Mouse (Mus musculus) limb, embryonic 15.5 days (tissue): ENCODE measurements around the gene Pxmp2. TPM values are rescaled to one million over a fixed set of nuclear protein-coding genes. Genes with fewer than 3 reads are reported as not detected.

Experiments
- ATAC-seq: fragments of 200-750 bp; cut with Nextera tagmentation; 2 replicates; pipeline ENCODE4 v1.8.0; 2017; ENCODE audit warnings: low read depth, moderate TSS enrichment; ENCODE audit not compliant: insufficient number of reproducible peaks, low FRiP score, low TSS enrichment
- H3K27ac ChIP-seq: fragments of 300-500 bp; sonication (generic); 2 replicates; pipeline ENCODE4 v1.5.1; 2015; ENCODE audit warnings: moderate library complexity, mild to moderate bottlenecking, inconsistent platforms
- H3K27me3 ChIP-seq: fragments of 300-500 bp; sonication (generic); 2 replicates; pipeline ENCODE4 v1.6.1; 2015; ENCODE audit warnings: inconsistent platforms
- H3K36me3 ChIP-seq: fragments of 300-500 bp; sonication (generic); 2 replicates; pipeline ENCODE4 v1.6.1; 2015; ENCODE audit warnings: inconsistent platforms
- H3K4me1 ChIP-seq: fragments of 300-500 bp; sonication (generic); 2 replicates; pipeline ENCODE4 v1.6.1; 2015; ENCODE audit warnings: inconsistent platforms
- H3K4me2 ChIP-seq: fragments of 300-500 bp; sonication (generic); 2 replicates; pipeline ENCODE4 v1.6.1; 2015; ENCODE audit warnings: mild to moderate bottlenecking, inconsistent platforms
- H3K4me3 ChIP-seq: fragments of 300-500 bp; sonication (generic); 2 replicates; pipeline ENCODE4 v1.5.1; 2015; ENCODE audit warnings: mild to moderate bottlenecking, inconsistent platforms
- H3K9ac ChIP-seq: fragments of 300-500 bp; sonication (generic); 2 replicates; pipeline ENCODE4 v1.6.1; 2015; ENCODE audit warnings: inconsistent platforms
- H3K9me3 ChIP-seq: fragments of 300-500 bp; sonication (generic); 2 replicates; pipeline ENCODE4 v1.6.1; 2016; ENCODE audit warnings: inconsistent platforms
- WGBS: fragments of 180-500 bp; shearing (Covaris S2); methylation state at CpG from one replicate; pipeline ENCODE4 v1.1.7; 2015; 5-methylcytosine and 5-hydroxymethylcytosine counted together
- polyA plus RNA-seq: library from polyadenylated mRNA; unstranded; fragments of >200 nt; fragmentation: Nextera tagmentation; extraction: Ambion mirVana; gene quantifications from 2 replicates; pipeline ENCODE4 v1.2.1, GENCODE M21; 2015

The Pxmp2 gene
- polyA plus RNA-seq, 1 experiment from 2014 or later = 5.2 TPM

DNA sequence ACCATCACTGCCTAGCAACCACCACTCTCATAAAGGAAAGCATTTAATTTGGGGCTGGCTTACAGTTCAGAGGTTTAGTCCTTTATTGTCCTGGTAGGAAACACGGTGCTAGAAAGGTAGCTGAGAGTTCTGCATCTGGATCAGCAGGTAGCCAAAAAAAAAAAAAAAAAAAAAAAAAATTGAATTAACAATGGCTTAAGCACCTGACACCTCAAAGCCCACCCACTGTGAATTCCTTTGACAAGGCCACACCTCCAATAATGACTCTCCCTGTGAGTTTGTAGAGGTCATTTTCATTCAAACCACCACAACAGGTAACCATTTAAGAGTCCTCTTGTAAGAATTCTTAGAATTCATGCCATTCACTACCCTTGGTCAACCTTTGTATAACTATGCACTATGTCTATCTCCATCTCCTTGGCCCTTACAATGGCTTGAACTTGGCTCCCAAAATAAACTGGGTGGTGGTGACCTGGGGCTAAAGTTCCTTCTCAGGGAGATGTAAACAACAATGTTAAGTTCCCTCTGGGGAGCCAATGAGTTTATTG is 58.6 kb downstream of the Pxmp2 start:
- H3K27ac ChIP-seq = no peak overlapping the region
- ATAC-seq = no peak
- H3K4me1 ChIP-seq = peaks cover 14% of the 10 kb centered on the region
- H3K36me3 ChIP-seq = peaks cover 40% of the 10 kb centered on the region
- H3K4me2 ChIP-seq = no peak overlapping the region
- 30% methylated on average over 1 of the region's 1 CpGs for WGBS
- no peaks in the 10 kb centered on the region for H3K9me3 ChIP-seq
- H3K27me3 ChIP-seq = no peaks in the 10 kb centered on the region
- H3K4me3 ChIP-seq = no peak overlapping the region
- H3K9ac ChIP-seq = no peak overlapping the region

DNA sequence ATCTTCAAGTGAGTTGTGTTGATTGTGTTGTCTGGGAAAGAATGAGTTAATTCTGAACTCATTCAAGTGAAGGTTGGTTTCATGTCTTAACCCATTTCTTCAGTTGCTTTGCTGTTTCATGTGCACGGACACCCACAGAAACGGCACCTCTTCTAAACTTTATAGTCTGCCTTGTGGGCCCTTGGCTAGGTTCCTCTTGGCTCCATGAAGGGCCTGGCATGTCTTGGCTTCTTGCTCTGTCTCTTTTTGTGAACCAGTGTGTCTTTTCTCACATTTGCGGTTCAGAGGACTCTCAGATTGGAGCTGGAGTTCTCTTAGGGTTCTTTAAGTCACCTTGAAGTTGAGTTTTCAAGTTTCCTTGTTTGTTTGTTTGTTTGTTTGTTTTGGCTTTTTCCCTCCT is 60.9 kb downstream of the Pxmp2 start:
- WGBS = 72% methylated on average over 3 of the region's 3 CpGs
- Histone ChIP-seq H3K9me3 (no peaks in the 10 kb centered on the region), H3K36me3 (peaks cover 63% of the 10 kb centered on the region)

More for the DNA sequence above, 60.9 kb downstream of the Pxmp2 start:
- Histone ChIP-seq H3K4me1 (peaks cover 3% of the 10 kb centered on the region; the same call in 1 of the 2 replicates), H3K4me3 (no peak overlapping the region), H3K4me2 (no peak overlapping the region), H3K27ac (no peak overlapping the region), H3K27me3 (no peaks in the 10 kb centered on the region), H3K9ac (no peak overlapping the region)
- no peak for ATAC-seq

Other genes starting within 250 kb of the Pxmp2 start
- gene Gm17655, start 213.7 kb downstream of the Pxmp2 start, polyA plus RNA-seq = 2.4 and 3.2 TPM in 2 replicates
- 1.2 and 1.3 TPM in 2 replicates for gene Gm35315, start 191.8 kb downstream of the Pxmp2 start, polyA plus RNA-seq
- 1.2 and 2.5 TPM in 2 replicates for gene Plcxd1, start 186.2 kb downstream of the Pxmp2 start, polyA plus RNA-seq
- 33.2 and 33.9 TPM in 2 replicates for gene Gtpbp6, start 178.0 kb downstream of the Pxmp2 start, polyA plus RNA-seq
- 4.8 and 4.9 TPM in 2 replicates for gene Zfp605, start 176.1 kb downstream of the Pxmp2 start, polyA plus RNA-seq
- 33.7 and 35.0 TPM in 2 replicates for gene Chfr, start 150.3 kb downstream of the Pxmp2 start, polyA plus RNA-seq
- gene Golga3, start 109.5 kb downstream of the Pxmp2 start, polyA plus RNA-seq = 25.5 and 27.5 TPM in 2 replicates
- gene Ankle2, start 55.2 kb downstream of the Pxmp2 start, polyA plus RNA-seq = 23.2 and 29.7 TPM in 2 replicates
- 61.0 and 61.4 TPM in 2 replicates for gene Pgam5, start 16.3 kb downstream of the Pxmp2 start, polyA plus RNA-seq
- gene Pole, start 120 bp upstream of the Pxmp2 start, polyA plus RNA-seq = 20.5 and 21.7 TPM in 2 replicates
- 1.2 and 1.4 TPM in 2 replicates for gene P2rx2, start 57.0 kb upstream of the Pxmp2 start, polyA plus RNA-seq
- not detected in 2 replicates for gene Lrcol1, start 58.5 kb upstream of the Pxmp2 start, polyA plus RNA-seq
- gene Fbrsl1, start 162.3 kb upstream of the Pxmp2 start, polyA plus RNA-seq = 10.3 and 12.1 TPM in 2 replicates